Mouse (Mus musculus): ENCODE data around the gene Plxnb2. TPM values are rescaled to one million over a fixed set of nuclear protein-coding genes. Genes with fewer than 3 reads are reported as not detected.

Gene Plxnb2
- polyA plus RNA-seq, 1 experiment = 30.9 TPM

DNA sequence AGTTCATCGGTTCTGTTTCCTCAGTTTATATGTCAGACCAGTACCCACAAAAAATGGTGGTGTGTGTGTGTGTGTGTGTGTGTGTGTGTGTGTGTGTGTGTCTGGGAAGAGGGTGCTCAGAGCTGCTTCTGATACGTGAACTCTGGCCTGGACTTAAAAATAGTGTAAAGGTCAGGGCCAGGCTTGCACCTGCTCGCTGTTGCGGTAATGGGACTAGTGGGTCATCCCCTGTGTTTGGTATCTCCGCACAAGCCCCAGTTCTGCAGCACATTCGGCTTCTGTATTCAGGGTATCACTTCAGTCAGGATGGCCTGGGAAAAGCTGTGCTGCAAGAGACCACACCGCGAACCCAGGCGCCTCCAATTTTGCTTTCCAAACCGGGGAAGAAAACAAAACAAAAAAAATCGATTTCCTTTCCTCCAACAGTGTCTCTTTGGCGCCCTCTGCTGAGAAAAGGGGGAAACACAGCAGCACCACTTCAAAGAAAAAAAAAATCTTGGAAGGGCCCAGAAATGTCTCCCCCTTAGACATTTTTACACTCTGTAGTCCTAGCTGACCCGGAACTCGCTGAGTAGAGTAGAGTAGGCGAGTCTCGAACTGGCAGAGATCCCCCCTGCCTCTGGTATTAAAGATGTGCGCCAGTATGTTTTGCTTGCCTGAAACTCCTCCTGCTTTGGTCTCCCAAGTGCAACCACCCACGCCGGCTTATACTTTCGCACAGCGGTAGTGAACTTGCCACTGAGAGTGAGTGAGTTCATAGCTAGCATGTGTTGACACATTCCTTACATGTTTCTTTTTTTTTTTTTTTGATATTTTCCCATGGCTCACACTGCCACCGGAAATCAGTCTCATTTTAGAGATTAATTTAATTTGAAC is 29.5 kb upstream of the Plxnb2 start:
- peak overlapping the region; percentile 35 for H3K27ac ChIP-seq (ENCODE audit: control insufficient read depth, insufficient read depth, low read depth, low read length, poor library complexity)
- TF ChIP-seq CTCF (IDR thresholded peaks at IDR 0.05; ENCODE audit: control insufficient read depth, insufficient read depth, low read length) (no peak), POLR2A (IDR thresholded peaks at IDR 0.05; ENCODE audit: borderline replicate concordance, control insufficient read depth, low read depth, low read length) (no peak)
- H3K4me3 ChIP-seq (replicated peaks; ENCODE audit: control insufficient read depth, low read depth, low read length) = peak overlapping the region; percentile 65
- H3K4me1 ChIP-seq (ENCODE audit: control insufficient read depth, insufficient read depth, low read length) = peaks cover 2% of the 10 kb centered on the region; the same call in 1 of the 2 replicates
- 6% methylated on average over 22 of the region's 22 CpGs for WGBS

GRCm38 (mm10) chr15:89207457-89207856 is 26.9 kb upstream of the Plxnb2 start:
- 71% methylated on average over 4 of the region's 4 CpGs for whole genome bisulfite sequencing
- Histone ChIP-seq H3K4me1 (ENCODE audit: control insufficient read depth, insufficient read depth, low read length) (peaks cover 2% of the 10 kb centered on the region; the same call in 1 of the 2 replicates), H3K4me3 (replicated peaks; ENCODE audit: control insufficient read depth, low read depth, low read length) (no peak overlapping the region), H3K27ac (ENCODE audit: control insufficient read depth, insufficient read depth, low read depth, low read length, poor library complexity) (no peak overlapping the region)
- TF ChIP-seq POLR2A (IDR thresholded peaks at IDR 0.05; ENCODE audit: borderline replicate concordance, control insufficient read depth, low read depth, low read length) (no peak), CTCF (IDR thresholded peaks at IDR 0.05; ENCODE audit: control insufficient read depth, insufficient read depth, low read length) (no peak)

DNA sequence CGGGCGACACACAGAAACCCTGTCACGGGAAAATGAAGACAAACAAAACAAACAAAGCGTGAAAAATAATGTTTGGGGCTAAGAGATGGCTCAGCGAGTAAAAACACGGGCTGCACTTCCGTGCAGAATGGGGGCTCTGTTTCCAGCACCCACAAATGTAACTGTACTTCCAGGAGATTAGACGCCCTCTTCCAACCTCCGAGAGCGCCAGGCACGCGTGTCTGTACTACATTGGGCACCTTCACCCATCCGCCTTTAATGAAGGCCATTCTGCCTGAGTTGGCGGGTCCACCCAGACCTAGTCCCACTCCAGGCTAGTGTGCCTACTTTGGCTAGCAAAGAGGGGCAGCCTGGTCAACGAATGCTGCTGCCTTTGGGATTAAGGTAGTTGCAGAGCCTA is 16.5 kb upstream of the Plxnb2 start:
- H3K27ac ChIP-seq (ENCODE audit: control insufficient read depth, insufficient read depth, low read depth, low read length, poor library complexity) = no peak overlapping the region
- no peaks in the 10 kb centered on the region for H3K4me1 ChIP-seq (ENCODE audit: control insufficient read depth, insufficient read depth, low read length)
- no peak for TF ChIP-seq CTCF (IDR thresholded peaks at IDR 0.05; ENCODE audit: control insufficient read depth, insufficient read depth, low read length)
- TF ChIP-seq POLR2A (IDR thresholded peaks at IDR 0.05; ENCODE audit: borderline replicate concordance, control insufficient read depth, low read depth, low read length) = no peak
- no peak overlapping the region for H3K4me3 ChIP-seq (replicated peaks; ENCODE audit: control insufficient read depth, low read depth, low read length)
- 74% methylated on average over 15 of the region's 15 CpGs for WGBS

GRCm38 (mm10) chr15:89196313-89196706 is 15.7 kb upstream of the Plxnb2 start, which contains the start of gene Dennd6b:
TSS of gene Dennd6b (minus strand) at chr15:89196496.
- TF ChIP-seq CTCF (IDR thresholded peaks at IDR 0.05; ENCODE audit: control insufficient read depth, insufficient read depth, low read length) = peak; percentile 81
- peak; percentile 1; the same call in 1 of the 2 replicates for TF ChIP-seq POLR2A (IDR thresholded peaks at IDR 0.05; ENCODE audit: borderline replicate concordance, control insufficient read depth, low read depth, low read length)
- H3K27ac ChIP-seq (ENCODE audit: control insufficient read depth, insufficient read depth, low read depth, low read length, poor library complexity) = peak within 1 kb of the TSS; percentile 97
- WGBS = under 1% methylated on average over 38 of the region's 38 CpGs
- no peaks in the 10 kb centered on the region for H3K4me1 ChIP-seq (ENCODE audit: control insufficient read depth, insufficient read depth, low read length)
- peak within 1 kb of the TSS; percentile 92 for H3K4me3 ChIP-seq (replicated peaks; ENCODE audit: control insufficient read depth, low read depth, low read length)

GRCm38 (mm10) chr15:89195690-89196312 is 15.2 kb upstream of the Plxnb2 start:
- Histone ChIP-seq H3K4me3 (replicated peaks; ENCODE audit: control insufficient read depth, low read depth, low read length) (peak overlapping the region; percentile 92), H3K4me1 (ENCODE audit: control insufficient read depth, insufficient read depth, low read length) (no peaks in the 10 kb centered on the region), H3K27ac (ENCODE audit: control insufficient read depth, insufficient read depth, low read depth, low read length, poor library complexity) (peak overlapping the region; percentile 97)
- under 1% methylated on average over 25 of the region's 25 CpGs for WGBS
- TF ChIP-seq POLR2A (IDR thresholded peaks at IDR 0.05; ENCODE audit: borderline replicate concordance, control insufficient read depth, low read depth, low read length) = peak; percentile 79; the same call in 1 of the 2 replicates
- TF ChIP-seq CTCF (IDR thresholded peaks at IDR 0.05; ENCODE audit: control insufficient read depth, insufficient read depth, low read length) = no peak

DNA sequence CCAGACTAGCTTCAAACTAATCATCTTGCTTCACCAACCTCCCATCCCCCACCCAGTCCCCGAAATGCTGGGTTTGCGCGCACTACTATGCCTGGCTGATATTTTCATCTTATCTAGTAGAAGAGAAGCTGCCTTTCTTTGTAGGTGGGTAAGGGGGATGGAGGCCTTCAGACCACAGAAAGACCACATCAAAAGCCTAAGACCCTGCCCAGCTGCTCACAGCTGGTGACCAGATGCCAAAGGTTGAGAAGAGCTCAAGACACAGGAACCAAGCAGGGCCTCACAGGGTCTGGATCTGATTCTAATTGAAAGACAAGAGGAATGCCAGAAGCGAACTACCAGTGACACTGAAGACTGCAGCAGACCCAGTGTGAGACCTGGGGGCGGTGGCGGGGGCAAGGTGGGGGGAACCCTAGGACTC is 14.7 kb upstream of the Plxnb2 start:
- 37% methylated on average over 6 of the region's 6 CpGs for WGBS
- no peak for TF ChIP-seq CTCF (IDR thresholded peaks at IDR 0.05; ENCODE audit: control insufficient read depth, insufficient read depth, low read length)
- no peak for TF ChIP-seq POLR2A (IDR thresholded peaks at IDR 0.05; ENCODE audit: borderline replicate concordance, control insufficient read depth, low read depth, low read length)

DNA sequence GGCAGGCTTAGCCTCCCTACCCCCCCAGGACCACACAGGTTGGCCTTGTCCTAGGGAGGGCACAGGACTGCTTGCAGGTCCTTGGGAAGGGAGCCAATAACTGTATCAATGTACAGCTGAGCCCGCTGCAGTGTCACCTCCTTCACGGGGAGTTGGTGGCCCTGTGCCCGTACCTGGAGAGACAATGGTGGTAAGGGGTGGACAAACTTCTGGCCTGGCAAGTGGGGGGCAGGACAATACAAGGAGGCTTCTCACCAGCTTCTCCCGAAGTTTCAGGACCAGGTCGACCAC is 4.3 kb upstream of the Plxnb2 start:
- TF ChIP-seq POLR2A (IDR thresholded peaks at IDR 0.05; ENCODE audit: borderline replicate concordance, control insufficient read depth, low read depth, low read length) = no peak
- Histone ChIP-seq H3K4me3 (replicated peaks; ENCODE audit: control insufficient read depth, low read depth, low read length) (no peak overlapping the region), H3K27ac (ENCODE audit: control insufficient read depth, insufficient read depth, low read depth, low read length, poor library complexity) (no peak overlapping the region), H3K4me1 (ENCODE audit: control insufficient read depth, insufficient read depth, low read length) (no peaks in the 10 kb centered on the region; the same call in 1 of the 2 replicates)
- WGBS = 85% methylated on average over 5 of the region's 5 CpGs

More for the DNA sequence above, 14.7 kb upstream of the Plxnb2 start:
- H3K4me1 ChIP-seq (ENCODE audit: control insufficient read depth, insufficient read depth, low read length) = no peaks in the 10 kb centered on the region
- H3K27ac ChIP-seq (ENCODE audit: control insufficient read depth, insufficient read depth, low read depth, low read length, poor library complexity) = no peak overlapping the region
- H3K4me3 ChIP-seq (replicated peaks; ENCODE audit: control insufficient read depth, low read depth, low read length) = no peak overlapping the region

DNA sequence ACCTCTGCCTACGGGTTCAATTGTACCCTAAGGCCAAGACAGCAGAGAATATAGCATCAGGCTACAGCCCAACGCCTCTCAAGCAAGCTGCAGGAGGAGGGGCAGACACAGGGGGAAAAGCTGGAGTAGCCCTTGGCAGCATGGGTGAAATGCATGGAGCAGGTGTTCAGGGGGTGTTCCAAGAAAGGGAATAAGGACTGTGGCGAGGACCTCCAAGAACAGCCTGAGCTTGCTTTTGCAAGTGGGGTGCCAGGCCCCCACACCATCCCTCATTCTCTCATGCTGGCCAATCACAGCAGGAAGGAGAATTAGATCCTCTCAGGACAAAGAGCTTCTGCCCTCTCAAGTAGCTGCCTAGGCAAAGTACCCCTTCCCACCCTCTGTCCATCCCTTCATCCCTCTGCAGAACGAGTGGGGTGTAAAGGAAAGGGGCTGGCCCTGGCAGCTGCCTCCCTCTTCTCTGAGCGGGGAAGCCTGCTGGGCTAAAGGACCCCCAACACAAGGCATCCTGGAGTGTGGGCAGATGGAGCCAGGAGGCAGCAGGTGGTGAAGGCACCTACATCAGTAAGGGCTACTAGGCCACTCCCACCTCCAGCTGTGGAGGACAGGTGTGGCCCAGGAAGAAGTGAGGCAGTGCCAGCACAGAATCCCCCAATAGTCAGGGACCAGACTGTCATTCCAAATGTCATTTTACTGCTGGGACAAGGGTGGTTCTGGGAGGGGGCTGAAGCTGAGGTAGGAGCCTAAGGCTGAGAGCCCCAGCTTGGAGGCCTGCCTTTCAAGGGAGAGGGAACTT is 3.8 kb upstream of the Plxnb2 start:
- Histone ChIP-seq H3K4me3 (replicated peaks; ENCODE audit: control insufficient read depth, low read depth, low read length) (no peak overlapping the region), H3K4me1 (ENCODE audit: control insufficient read depth, insufficient read depth, low read length) (peaks cover under 1% of the 10 kb centered on the region; the same call in 1 of the 2 replicates), H3K27ac (ENCODE audit: control insufficient read depth, insufficient read depth, low read depth, low read length, poor library complexity) (no peak overlapping the region)
- TF ChIP-seq POLR2A (IDR thresholded peaks at IDR 0.05; ENCODE audit: borderline replicate concordance, control insufficient read depth, low read depth, low read length) (no peak), CTCF (IDR thresholded peaks at IDR 0.05; ENCODE audit: control insufficient read depth, insufficient read depth, low read length) (no peak)
- 83% methylated on average over 5 of the region's 5 CpGs for WGBS
